Mouse (Mus musculus) kidney, adult 18-20 months (tissue): ENCODE measurements around the gene Cyth1.

Source experiments
- DNase-seq: peaks from one replicate; pipeline ENCODE4 v3.0.0; 2021

Gene Cyth1

DNA sequence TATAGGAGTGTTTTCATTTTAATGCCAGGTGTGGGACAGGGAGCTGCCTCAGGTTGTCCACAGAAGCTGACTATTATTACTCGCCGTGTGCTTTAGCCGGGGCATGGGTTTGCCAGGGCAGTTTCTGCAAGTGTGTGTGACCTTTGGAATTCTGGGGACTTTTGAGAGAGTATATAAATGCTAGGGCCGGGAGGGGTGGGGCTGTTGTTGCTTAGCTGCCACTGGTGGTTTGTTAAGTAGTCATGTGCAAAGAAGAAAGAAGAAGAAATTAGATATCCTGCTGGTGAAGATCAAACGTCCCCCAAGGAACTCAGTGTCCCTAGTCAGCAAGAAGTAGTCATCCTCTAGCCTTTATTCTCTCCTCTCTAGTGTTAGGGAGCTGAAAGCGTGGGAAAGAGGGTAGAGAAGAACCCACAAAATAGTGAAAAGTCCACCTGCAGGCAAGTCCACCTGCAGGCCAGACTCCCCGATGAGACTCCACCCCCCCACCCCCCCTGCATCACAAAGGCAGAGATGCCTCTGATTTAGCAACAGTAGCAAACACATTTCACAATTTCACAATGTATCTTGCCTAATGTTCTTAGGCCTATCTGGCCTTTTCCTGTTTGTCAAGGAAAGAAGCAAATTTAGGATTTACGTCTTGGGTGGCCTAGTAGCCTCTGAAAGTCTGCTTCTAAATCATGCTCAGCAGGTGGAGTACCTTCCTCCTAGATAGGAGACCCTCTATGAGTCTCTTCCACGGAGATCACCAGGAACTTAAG, 100.3 kb downstream of the Cyth1 start:
- DNase-seq, result no peak

DNA sequence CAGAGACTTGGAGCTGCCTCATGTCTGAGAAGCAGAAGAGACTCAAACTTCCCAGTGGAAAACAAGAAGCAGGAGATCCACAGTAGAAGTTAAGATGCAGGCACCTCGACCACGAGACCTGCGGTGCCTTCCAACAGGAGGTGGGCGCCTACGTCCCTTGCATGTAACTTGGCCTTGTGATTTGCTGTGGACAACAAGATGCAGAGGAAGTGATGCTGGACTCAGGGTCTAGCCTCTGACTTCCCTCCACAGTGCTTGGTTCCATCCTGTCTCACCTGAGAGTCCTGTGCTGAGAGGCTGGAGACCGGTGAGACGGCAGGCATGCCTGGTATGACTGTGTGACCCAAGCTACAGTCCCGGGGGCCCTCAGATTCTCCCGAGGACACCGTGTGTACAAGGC, 101.9 kb downstream of the Cyth1 start:
- no peak for DNase-seq

- peak; percentile 59 for DNase-seq
Observed at GRCm38 (mm10) chr11:118145771-118146351, 102.5 kb downstream of the Cyth1 start.

DNA sequence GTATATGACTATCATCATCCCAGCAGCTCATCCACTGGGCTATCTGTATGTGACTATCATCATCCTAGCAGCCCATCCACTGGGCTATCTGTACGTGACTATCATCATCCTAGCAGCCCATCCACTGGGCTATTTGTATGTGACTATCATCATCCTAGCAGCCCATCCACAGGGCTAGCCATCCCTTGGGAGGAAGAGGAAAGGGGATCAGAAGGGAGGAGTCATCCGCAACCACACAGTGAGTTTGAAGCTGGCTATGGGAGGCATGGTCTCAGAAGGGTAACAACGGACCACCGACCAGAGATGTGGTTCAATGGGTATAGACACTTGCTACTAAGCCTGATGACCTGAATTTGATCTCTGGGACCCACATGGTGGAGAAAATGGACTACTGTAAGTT, 103.3 kb downstream of the Cyth1 start:
- DNase-seq, result no peak

DNA sequence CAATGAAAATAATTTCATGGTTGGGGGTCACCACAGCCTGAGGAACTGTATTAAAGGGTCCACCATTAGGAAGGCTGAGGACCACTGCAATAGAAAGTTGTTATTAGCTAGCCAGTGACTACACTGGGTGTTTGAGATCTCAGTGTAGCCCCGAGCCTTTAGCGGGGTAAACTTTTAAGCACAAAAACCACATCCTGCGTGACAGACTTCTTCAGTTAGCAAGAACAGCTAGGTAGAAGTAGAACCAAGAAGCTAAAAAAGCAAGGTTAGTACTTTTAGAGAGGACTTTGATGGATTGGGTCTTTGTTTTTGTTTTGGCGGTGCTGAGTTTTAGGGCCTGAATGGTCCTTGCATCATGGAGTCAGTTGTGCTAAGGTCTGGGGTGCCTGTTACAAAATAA, 104.7 kb downstream of the Cyth1 start:
- DNase-seq, result no peak

DNA sequence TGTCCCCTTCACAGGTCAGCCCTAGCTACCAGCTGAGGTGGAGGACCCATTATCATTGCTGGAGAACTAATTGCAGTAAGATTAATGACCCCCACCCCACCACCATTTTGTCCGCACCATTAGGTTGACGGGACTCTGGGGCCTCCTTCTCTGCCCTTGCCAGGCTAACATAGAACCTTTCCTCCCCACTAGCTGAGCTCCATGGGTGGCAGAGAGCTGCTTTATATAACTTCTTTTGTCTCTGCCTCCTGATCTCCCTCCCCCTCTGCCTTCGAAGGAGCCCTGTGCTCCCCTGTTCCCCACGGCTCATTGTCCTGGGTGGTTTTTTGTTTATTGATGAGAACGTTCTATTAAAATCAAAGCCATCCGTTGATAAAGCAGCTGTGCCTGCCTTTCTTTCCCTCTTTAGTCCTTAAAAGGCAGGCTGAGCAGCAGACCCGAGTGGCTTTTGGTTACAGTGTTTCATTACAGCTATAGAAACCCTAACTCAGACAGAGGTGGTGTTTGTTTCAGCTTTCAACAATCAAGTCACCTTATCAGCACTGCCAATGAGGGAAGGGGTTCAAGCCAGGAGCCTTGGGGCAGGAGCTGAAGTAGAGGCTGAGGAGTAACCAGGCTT, 105.7 kb downstream of the Cyth1 start:
- DNase-seq, result no peak

DNA sequence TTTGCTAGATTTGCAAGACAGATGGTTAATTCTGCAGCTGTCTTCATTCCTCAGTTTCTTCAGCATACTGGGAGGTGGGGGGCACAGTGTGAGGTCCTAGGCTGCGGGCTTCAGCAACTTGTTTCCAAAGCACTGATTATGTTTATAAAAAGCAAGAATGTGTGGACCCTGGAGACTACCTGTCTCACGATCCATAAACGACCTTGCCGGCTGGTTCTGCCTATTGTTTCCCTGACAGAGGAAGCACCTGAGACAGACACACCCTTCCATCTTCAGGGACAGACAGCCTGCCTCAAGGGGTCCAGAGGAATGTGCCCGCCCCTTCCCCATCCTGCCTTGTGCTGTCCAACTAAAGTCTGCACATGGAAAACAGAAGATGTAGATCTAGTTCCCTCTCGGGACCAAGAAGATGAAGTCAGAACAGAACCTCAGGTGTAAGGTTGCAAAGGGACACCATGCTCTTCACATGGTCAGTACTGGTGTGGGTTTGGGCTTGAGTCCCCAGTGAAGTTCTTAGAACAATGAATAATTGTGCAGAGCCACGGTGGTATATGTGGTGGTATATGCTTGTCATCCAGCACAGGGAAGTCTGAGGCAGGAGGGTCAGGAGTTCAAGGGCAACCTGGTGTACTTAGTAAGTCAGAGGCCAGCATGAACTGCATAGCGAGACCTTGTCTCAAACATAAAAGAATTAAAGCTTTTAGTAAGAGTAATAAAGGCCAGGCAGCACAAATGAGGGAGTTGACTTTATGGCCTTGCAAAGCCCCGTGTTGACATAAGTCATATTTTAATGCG, 107.4 kb downstream of the Cyth1 start:
- DNase-seq, result no peak

GRCm38 (mm10) chr11:118138347-118138746, 110.0 kb downstream of the Cyth1 start:
- DNase-seq, result no peak

DNA sequence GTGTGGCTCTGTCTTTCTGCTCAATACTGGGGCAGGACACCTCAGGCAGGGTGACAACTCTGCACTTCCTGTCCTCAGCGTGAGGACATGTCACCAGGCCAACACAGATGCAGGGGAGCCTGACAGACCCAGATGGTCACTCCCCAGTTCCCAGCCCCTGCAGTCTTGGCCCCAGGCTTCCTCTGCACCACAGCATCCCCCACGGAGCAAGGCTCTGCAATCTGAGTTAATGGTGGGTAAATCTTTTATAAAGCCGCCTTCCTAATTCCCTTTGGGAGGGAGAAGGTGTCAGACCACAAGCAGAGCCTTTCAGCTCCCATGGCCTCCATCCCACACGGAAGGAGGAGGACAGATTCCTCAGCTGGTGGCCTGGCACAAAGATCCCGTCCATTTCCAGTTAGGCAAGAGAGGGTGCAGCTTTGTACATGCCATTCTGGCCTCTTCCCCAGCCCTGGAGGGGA, 112.2 kb downstream of the Cyth1 start:
- no peak for DNase-seq

- no peak for DNase-seq
Observed at GRCm38 (mm10) chr11:118135271-118135670, 113.1 kb downstream of the Cyth1 start.

GRCm38 (mm10) chr11:118133752-118134169, 114.6 kb downstream of the Cyth1 start:
- DNase-seq, result no peak

- no peak for DNase-seq
Observed at GRCm38 (mm10) chr11:118133133-118133751, 115.2 kb downstream of the Cyth1 start.

DNA sequence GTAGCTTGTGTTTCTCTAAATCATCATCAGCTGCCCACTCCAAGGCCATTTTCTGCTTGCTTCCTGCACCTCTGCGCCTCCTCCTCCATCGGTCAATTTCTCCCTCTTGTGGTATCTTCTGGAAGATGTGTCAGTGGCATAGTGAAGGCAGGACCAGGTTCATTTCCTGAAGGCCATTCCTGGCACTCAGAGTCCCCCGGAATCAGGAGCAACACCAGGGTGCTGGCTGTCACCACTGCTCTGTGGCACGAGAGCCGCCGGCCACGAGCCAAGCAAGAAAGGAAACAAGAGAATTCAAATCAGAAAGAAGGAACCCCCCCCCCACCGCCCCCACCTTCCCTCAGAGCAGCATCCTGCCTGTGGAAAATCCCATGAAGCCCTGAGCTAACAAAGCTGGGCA, 116.3 kb downstream of the Cyth1 start:
- DNase-seq, result peak; percentile 46

- no peak for DNase-seq
Observed at GRCm38 (mm10) chr11:118130534-118130933, 117.9 kb downstream of the Cyth1 start, which contains the start of gene Dnah17. TSS of gene Dnah17 (minus strand) at chr11:118130634.

DNA sequence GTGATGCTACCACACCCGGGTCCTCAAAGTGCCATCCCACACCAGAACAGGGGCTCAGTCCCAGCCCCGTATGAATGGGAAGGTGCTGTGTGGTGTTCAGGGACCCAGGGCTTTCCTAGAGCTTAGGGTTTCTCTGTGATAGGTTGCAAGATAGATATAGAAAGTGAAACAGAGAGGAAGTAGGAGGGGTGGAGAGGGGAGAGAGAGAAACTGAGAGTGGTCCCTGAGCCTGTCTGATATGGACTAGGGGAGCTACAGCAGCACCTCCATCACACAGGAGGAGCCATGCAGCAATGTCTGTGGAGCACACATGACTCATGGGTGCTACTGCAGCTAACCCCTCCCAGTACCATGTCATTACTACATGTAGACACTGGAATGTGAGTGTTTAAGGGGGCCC, 118.6 kb downstream of the Cyth1 start:
- DNase-seq, result no peak

DNA sequence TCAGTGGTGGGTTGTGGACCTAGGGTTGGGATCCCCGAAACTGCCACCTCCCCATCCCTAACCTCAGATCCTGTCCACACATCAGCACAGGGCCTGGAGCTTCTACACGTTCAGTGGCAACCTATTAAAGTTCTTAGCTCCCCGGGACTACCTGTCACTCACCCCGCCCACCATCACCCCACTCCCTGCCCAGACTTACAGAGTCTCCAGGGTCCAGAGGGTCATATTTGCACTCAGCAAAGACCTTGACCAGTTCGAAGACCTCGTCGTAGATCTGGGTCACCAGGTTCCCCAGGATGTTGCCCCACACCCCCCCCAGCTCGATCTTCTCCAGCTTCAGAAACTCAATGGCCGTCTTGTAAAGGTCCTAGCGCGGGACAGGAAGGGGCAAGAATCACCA, 126.8 kb downstream of the Cyth1 start:
- no peak for DNase-seq

GRCm38 (mm10) chr11:118118777-118119176, 129.6 kb downstream of the Cyth1 start:
- DNase-seq, result no peak

DNA sequence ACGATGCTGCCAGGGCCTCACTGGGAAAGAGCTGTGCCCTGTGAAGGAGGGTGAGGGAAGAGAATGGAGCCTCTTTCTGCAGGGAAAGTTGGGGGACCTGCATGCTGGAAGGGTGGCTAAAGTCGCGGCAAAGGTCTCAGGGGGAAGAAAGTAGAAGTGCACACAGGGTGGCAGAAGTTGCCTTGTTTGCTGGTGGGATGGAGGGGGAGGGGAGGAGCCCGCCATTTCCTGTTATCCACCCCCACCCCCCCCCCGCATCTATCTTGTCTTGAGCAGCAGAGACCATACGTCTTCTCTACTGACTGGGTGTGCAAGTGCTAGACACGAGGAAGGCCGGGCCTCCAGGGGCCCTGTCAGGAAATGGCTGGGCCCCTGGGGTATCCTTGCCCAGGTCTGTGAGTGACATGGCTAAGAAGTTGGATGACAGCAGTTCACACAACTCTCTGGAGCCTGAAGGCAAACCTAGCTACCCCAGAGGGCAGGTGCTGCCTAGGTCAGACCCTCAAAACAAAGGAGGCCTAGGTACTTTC, 133.7 kb downstream of the Cyth1 start:
- no peak for DNase-seq

DNA sequence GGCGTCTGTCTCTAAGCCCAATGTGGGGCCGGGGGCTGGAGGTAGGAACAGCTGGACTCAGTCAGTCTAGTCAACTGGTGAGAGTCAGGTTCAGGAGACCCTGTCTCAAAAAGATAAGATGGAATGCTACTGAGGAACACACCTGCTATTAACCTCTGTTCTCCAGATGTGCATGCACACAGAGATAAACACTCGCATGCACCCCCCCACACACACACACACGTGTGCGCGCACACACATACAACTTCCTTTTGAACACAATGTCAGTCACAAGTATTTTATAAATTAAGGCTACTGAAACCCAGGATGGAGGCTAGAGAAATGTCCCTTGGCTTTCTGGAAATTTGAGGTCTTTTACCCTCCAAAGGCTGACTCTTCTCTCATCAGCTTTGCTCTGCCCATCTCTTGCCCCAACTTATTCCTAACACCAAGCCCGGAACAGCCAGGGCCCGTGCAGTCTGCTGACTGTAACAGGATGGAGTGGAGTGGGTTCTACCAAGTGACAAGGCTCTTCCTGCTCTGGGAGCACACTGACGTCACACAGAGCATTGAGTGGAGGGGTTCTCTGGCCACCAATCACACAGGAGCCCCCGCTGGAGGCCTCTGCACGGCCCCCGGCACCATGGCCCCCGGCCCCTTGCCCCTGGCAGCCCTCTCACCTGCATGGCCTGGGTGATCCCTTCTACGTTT, 134.7 kb downstream of the Cyth1 start:
- DNase-seq, result no peak

GRCm38 (mm10) chr11:118104001-118104400, 144.4 kb downstream of the Cyth1 start:
- DNase-seq, result peak; percentile 85

DNA sequence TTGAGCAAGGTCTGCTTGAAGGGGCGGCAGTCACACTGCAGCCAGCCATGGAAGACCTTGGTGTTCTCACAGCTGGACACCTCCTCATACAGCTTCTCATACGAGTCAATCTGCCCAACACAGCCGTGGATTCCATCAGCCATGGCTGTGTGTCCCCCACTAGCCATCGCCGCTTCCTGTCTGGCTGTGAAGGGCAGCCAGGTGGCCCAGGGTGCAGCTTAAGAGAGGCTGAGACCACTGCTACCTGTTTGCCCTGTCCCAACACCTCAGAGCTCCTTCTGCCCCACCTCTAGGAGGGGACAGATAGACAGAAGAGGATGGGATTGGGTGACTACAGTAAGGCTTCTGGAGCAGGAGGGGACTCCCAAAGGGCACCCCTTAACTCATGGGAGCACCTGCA, 145.0 kb downstream of the Cyth1 start:
- DNase-seq, result no peak

GRCm38 (mm10) chr11:118102838-118103237, 145.6 kb downstream of the Cyth1 start:
- DNase-seq, result peak; percentile 92
